Mouse (Mus musculus): ENCODE results near the gene Lect2.

The Lect2 gene

DNA sequence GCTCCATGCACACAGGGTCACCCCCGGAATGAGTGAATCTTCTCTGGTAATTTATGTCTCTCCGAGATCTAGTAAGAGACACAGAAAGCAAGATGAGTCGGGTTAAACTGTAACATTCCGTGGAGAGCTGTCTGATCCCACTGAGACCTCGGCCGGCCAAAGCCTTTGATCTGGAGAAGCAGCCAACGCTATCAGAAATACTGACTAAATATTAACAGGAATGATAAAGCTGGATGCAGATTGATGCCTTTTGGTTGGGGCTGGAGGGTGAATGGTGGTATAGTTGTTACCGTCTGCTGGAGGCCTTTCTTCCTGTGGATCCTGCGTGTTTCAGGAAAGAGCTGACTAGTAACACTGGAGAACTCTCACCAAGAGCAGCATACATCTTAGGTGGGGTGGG is at the start of gene Lect2:
TSS of gene Lect2 (minus strand) at position 102 of the 400 bp plus-strand sequence.
- DNase-seq, result no peak

DNA sequence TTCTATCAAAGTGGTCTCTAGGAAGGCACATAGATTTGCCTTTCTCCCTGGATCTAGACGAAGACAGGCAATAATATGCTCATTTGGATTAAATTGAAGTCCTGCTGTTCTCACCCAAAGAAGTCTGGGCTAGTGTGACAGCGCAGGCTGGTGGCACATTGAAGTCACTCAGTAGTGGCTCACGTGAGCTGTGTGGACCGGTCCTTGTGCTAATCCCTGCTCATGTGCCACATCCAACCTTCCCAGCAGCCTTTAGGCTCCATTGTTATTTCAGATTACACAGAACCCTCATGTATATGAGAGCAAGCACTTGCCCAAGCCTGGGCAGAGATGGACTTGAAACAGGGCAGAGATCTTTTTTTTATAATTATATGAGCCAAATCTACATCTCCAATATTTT is 49.0 kb upstream of the Lect2 start:
- no peak for DNase-seq

DNA sequence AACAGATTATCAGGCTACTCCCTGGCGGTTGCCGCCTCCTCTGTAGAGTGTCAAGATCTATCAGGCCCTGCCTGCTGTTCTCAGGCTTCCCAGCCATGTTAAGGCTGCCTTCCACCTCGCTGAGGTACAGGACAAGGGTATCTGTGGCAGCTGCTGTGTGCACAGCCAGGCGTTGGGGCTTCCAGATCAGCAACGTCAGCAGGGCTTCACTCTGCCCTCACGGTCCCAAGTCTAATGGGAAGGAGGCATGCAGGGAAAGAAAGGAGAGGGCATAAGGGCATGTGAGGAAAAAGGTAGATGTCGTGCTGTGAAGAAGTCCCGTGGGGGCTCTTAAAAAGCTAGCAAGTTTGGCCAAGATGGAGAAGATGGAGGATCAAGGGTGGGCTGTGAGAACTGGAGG is 46.9 kb upstream of the Lect2 start:
- DNase-seq, result peak; percentile 68

DNA sequence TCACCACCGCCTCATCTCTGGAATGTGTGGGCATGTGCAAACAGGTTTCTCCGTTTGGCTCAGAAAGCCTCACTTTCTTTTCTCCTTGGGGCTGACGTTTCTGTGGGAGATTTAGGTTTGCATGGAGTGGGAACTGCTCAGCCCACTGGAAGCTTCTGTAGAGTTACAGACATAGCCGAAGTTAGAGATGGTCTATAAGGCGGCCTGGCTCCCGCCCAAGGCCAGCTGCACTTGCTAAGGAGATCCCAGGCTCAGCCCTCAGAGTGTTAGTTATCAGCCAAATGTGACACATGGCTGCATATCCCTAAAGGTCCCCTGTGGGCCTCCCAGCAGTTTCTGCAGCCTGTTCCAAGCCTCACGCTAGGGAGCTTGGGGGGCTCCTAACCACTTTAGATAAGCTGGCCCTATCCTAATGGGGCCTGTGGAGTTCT is 45.7 kb upstream of the Lect2 start:
- no peak for DNase-seq

DNA sequence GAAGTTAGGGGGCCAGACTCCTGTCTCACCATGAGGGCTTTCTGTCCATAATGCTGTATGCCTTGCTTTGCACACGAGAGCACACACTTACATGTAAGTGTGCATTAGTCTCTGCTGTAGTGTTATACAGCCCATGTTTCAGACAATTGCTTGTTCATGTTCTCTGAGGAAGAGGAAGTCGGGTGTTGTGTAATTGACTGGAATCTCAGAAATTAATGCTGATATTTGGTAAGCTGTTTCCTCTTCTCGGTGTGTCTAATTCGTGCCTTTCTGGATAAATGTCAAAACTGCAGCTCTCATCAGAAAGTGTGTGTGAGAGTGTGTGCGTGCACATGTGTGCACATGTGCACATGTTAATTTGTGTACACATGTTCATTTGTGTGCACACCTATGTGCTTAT is 44.9 kb upstream of the Lect2 start:
- no peak for DNase-seq

DNA sequence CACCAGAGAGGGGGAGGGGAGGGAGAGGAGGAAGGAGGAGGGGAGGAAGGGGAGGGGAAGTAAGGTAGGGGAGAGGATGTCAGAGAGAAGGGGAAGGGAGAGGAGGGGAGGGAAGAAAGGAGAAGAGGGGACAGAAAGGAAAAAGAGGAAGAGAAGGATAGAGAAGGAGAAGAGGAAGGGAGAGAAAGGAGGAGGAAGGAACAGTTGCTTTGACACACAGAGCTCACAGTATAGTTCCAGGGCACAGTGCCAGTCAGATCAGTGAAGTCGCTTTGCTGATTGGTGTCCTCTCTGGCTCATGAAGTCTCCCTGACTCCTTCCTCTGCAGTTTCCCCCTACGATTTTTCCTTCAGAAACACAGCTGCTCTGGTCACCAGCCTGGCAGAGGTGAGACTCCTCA is 43.6 kb upstream of the Lect2 start:
- DNase-seq, result no peak

DNA sequence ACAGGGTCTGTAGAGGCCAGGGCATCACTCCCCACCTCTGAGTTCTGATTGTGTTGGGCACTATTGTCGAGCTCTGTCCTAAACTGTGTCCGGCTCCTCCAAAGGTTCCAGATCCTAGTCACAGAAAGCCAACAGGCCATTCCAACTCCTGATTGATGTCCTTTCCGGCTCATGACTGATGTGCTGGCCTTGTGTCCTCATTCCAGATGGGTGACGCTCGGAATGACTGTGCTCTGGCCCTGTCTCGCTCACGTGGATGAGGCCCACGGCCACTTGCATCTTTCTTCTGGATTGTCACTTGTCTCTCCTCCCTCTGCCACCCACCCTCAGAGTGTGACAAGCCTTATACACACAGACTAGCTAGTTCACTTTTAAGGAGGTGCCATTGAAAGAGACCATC is 42.9 kb upstream of the Lect2 start:
- no peak for DNase-seq

DNA sequence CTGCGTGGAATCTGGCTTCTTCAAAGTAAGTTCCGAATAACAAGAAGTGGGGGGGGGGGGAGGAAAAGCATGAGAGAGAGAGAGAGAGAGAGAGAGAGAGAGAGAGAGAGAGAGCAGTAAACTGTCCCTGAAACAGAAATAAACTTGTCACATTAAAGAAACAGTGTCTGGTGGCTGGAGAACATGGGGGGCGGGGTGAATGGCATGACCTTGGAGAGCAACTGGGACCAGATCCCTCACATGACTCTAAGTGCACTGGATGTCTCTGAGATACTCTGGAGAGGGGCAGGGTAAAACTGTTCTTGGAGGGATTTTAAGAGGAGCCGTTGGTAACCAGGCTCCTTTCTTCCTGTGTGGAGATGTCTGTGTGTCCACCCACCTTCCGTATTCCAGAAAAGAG is 41.9 kb upstream of the Lect2 start:
- DNase-seq, result no peak

DNA sequence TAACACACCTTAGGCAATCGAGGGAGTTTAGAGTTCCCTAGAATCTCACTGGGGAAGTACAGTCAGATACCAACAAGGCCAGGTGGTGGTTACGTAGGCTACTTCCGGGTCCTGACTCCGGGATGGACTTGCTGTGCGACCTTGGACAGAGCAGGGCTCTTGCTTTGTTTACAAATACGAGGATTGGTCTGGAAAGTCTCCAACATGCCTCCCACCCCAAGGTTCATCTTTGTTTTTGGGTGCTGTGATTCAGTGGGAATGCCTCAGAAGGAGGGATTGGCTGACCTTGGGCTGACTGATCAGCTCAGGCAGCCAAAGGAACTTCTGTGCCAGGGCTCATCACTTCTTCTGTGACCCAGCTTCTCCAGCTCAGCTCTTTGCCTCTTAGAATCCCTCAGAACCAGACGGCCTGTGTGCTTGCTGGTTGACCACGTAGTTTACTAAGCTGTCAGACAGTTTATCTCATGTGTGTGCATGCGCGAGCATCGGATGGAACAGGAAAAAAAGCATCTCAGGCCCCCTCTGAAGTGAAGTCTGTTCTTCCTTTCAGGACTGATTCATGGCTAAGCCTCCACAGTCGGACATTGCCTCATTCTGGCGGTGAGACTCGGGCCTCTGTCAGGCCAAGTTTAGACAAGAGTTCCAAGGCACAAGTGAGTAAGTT is 40.3 kb upstream of the Lect2 start:
- no peak for DNase-seq

DNA sequence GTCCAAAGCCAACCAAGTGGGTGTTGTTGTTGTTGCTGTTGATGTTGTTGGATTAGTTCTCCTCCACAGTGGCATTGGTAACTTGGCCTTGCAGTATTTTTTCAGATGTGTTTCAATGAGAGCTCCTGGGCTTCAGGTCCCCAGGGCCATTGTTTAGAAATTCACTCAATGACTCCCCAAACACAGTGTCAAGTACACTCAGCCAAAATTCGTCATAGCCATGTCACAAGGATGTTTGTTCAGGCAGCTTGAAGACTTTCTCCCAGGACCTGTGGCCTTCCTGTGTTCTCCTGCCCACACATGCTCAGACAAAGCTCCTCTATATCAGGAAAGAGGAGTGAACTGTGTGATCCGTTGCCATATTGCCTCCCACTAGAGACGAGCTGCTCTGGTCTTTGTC is 37.7 kb upstream of the Lect2 start:
- no peak for DNase-seq

DNA sequence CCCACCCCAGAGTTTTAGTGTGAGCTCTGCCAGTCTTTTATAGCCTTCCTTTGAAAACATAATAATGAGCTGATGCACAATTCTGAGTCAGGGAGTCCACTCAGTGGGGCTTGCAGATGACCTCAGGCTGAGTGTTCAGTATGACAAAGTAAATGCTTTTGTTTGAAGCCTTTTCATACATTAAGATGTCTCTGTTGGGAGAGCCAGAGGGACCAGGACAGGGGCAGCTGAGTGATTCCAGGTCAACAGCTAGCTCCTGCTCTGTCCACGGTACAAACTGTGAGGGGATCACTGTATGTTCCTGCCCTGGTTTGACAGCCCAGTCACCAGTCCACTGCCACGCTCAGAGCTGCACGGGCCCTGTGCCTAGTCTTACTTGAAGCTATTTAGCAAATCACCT is 34.4 kb upstream of the Lect2 start:
- DNase-seq, result no peak

DNA sequence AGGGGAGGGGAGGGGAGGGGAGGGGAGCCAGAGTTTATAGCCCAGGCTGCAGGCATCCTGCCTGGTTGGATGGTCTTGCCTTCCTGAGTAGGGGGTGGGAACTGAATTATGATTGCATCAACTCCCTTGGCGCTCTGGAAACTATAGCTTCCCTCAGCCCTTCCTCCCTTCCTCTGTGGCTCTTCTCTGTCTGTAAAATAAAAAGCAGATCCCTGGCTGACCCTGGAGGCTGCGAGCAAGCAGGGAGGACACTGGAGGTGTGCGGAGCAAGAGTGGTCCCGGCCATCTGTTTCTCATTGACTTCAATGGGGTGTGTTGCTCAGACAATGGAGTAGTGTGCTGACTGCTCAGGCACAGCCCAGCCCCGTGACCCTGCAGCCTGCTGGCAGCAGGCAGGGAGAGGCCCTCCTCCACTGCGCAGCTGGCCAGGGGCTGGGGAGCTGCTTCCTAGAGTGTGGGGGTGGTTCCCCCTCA is 33.7 kb upstream of the Lect2 start:
- DNase-seq, result no peak

DNA sequence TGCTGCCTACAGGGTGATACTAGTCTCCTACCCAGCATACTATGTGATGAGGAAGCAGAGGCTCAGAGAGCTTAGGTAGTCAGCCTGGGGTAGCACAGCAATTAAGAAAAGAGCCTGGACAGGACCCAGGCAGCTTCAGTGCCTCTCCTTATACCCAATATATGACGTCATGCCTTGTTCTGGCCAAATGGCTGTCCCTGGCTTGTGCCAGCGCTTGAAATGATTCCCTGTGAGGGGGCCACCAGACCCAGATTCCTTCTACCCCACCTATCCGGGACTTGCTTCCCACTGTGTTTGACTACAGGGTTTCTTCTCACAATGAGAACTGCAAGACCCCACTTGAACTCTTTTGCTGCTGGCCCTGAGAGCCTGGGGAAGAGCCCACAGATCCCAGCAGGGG is 33.2 kb upstream of the Lect2 start:
- DNase-seq, result no peak

DNA sequence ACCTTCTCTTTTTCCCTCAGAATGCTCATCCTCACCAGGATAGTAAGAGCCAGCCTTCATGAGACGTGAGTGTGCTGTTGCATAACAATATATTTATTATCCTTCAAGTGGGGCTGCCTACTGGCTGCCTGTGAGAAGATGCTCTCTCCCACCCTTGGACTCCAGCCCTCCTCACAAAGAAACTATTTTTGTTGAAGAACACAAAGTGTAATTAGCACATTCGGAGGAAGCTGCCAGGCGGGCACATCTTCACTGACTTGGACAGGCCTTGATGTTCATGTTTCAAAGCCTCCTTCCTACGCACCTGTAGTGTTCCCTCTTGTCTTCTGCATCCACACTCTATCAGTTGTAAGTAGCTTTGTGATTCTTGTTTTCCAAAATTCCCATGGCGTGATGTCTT is 32.1 kb upstream of the Lect2 start:
- no peak for DNase-seq

DNA sequence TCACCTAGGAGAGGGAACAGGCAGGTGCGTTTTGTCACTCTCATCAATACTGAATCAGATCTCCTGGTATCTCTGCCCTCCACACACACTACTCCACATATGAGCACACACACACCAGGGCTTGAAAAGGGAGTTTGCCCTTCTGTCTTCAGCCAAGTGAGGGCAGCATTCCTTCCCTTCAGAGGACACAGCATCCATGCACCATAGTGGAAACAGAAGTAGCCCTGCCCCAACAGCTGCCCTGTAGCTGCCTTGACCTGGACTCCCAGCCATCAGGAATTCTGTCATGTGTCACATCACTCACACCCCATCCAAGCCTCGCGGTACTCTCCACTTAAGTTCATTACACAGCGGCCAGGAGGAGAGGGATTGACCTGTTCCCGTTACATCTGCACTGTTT is 29.8 kb upstream of the Lect2 start:
- DNase-seq, result no peak

DNA sequence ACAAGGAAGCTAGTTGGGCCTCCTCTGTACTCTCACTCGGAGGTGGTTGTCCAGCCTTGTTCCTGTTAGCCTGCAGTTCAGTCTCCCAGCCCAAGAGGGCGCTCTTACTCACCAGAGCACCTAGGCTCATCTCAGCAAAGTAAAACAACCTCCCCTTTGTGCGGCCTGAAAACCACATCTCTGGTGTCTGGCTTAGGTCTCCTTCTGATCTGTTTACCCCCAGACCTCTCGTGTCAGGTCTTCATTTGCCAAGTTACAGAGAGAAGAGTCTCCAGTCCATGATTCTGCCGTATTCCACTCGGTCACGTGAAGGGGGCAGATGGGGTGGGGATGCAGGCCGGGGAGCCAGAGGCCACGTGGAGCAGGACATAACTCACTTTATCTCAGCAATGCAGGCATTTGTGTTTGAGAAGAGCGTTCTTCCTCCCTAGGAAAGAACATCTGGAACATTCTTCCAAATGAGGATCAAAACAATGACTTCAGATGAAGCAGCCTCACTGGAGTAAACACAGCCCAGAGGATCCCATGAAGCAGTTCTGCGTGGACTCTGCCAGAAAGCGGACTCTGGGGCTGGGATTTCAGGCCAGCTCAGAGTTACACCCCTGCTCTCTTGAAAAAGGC is 27.5 kb upstream of the Lect2 start:
- DNase-seq, result peak; percentile 70

DNA sequence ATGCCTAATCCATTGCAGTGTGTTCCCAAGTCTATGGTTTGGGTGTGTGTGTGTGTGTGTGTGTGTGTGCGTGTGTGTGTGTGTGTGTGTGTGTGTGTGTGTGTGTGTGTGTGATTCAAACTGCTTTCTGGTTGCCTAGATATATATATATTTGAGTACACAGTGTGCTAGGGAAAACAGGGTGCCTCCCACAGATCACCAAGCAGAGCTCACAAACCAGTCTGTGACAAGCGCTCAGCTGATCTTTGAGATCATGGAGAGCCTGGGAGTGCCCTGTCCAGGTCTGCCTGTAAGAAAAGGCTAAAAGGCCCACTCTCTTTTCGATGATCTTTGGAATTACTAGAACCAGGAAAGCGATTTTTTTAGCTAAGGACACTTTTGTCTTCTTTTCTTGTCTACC is 26.8 kb upstream of the Lect2 start:
- DNase-seq, result no peak

DNA sequence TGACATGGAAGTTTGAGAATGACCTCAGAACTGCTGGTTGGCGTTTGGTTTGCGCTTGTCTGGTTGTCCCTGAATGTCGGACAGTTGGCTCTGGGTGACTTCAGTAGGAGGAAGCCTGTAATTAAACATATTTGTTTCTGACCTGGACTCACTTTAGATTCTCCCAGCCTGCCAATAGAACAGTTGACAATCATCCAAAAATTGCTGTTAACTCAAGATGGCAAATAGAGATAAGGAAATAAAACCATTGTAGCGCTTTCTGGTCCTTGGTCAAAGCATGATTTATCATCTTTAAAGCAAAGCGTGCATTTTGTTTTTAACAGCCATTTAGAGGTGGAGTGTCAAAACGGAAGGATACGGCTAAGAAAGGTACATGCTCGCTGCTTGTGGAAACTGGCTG is 23.3 kb upstream of the Lect2 start:
- DNase-seq, result no peak

DNA sequence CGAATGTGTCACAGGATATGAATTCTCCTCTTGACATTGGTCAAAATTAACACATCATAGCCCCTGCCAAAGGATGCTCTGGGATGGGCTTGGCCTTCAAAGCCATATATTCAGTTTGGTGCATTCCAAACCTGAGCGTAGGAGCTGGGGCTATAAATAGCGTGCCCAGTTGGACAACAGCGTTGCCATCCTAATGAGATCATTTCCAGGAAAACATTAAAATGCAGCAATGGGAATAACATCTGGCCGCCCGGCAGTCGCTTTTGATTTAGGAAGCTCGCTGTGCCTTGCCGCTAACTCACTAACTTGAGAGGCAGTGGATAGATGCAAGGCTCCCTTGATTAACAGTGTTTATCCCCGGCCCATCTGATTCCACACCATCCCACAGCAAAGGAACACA is 18.0 kb upstream of the Lect2 start:
- DNase-seq, result no peak

DNA sequence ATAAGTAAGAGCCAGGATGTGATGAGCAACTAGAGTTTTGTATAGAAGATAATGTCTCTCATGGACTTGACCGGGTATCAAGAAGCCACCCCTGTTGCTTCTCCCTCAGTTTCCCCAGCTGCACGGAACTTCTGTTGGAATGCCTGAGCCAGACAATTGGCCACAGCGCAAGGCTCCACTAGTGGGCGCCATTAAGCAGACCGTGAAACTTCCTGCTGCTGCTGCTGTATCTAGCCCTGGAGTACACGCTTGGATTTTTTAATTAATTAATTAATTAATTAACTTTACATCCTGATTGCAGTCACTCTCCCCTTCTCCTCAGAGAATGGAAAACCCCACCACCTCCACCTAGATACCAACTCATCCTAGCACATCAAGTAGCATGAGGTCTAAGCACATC is 14.8 kb upstream of the Lect2 start:
- DNase-seq, result no peak

DNA sequence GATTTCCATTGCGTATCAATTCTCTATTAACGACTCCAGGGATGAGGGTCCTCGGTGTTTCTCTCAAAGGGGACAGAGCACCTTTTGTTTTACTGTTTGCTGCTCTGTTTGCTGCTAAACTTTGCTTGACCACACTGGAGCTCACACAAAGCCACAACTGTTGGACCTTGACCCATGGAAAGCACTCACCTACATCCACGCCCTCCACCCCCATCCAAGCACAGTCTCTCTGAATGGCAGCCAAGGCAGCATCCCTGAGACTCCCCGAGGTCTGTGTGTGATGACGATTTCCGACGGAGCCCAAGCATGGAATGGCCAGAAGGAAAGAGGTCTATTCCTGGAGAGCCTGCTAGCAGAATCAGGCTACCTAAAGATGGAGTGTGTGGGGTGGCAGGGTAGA is 12.8 kb upstream of the Lect2 start:
- DNase-seq, result peak; percentile 84

DNA sequence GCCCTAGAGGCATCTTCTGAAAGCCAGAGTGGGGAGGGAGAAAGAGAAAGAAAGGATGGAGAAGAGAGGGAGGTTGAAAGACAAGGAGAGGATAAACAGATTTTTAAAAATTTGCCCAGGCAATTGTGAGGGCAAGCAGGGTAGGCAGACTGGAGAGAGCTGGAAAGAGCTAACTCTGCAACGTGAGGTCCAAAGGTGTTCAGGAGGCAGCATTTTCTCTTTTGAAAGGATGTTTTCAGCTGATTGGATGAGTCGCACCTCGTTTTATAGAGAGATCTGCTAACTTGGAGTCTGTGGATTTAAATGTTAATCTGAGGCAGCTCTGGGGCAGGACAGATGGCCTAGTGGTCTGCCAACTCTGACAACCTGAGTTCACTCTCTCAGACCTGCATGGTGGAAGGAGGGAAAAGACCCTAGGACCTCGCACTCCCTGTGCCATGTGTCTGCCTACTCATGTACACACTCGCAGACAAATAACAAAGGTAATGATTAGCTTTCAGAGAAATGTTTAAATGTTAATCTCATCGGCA is 11.6 kb upstream of the Lect2 start:
- DNase-seq, result peak; percentile 59

DNA sequence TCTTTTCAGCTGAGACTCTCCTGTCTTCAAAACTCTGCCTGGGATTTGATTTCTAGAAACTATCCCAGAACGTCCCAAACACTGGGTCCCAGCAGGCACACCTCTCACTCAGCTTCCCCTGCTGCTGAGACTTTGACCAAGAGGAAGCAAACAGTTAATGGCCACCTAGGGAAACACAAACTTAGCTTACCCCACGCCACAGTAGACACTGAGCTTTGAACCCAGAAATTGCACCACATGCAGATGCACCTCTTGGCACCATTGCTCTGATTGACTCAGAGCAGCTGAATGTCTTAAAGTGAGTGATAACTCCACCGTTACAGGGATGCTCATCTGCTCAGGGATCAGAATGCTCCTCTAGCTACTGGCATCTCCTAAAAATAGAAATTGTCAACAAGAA is 10.5 kb upstream of the Lect2 start:
- DNase-seq, result peak; percentile 82

DNA sequence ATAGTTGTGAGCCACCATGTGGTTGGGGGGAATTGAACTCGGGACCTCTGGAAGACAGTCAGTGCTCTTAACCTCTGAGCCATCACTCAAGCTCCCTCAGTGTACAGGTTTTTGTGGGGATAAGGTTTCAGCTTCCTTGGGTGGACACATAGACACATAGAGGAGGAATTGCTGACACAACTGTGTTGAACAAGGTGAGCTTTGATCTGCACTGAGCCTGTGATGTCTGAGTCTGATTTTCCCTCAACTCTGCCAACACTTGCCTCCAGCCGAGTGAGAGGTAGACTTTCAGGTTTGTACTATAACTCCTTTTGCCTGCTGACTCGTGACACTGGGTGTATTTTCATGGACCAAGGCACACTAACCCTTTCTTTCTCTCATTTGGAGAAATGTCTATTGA is 8.4 kb upstream of the Lect2 start:
- DNase-seq, result peak; percentile 86

DNA sequence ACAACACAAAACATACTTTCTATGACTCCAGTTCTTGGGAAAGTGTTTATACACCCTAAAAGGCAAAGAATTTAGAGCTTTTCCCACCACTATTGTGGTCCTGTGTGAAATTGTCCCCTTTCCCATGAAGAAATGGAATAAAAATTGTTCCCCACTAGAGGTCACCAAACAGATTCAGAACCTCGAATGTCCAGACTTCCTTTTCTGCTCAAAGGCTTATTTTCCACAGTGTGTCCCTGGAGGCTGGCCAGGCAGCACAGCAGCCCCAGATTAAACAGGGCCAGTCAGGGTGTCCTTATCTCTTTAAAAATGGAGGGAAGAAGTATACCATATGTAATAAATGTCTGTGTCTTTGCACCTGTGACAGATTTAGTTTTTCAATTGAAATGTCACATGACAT is 7.7 kb upstream of the Lect2 start:
- peak; percentile 51 for DNase-seq

Measured in kidney, adult 11 months (tissue).